Comparison of ENCODE assay signal across 16 mouse cellular contexts in genomic region chr8:84716790-84717189, GRCm38 (mm10). TPM values are rescaled to one million over a fixed set of nuclear protein-coding genes. Genes with fewer than 3 reads are reported as not detected.
DNase-seq lines count a peak whose midpoint lies in the region; ATAC-seq and TF ChIP-seq lines count a peak whose summit lies in the region.
"Had no signal": no experiment of that assay in that cellular context is flagged by ENCODE, and none has a peak within 500 bp of the region (broad histone marks: within the 10 kb centered on the region; RNA-seq: fewer than 3 reads in every experiment).

No protein-coding gene starts in this region.

- no peak for DNase-seq in forebrain, embryonic 11.5 days (ENCODE audit: low spot score)
- no peak for DNase-seq in left cerebral cortex, adult 2 months (ENCODE audit: extremely low spot score in 1 of 2, low spot score in 2 of 2)
- no peak for DNase-seq in left cerebral cortex, postnatal 25 days (ENCODE audit: low spot score in 2 of 2)
- DNase-seq in forebrain, embryonic 14.5 days (ENCODE audit: low spot score) = no peak
- no peak for DNase-seq in ovary, postnatal 14 days (ENCODE audit: low spot score)
- DNase-seq in layer of hippocampus, adult 18-20 months (ENCODE audit: low spot score in 2 of 2) = no peak
- DNase-seq: cerebellum, adult 9-11 months; kidney, adult 2 months; kidney, postnatal 14 days; layer of hippocampus, postnatal 36 days; left cerebral cortex, postnatal 4 days; lung, embryonic 14.5 days had no signal

- TF ChIP-seq CTCF in left cerebral cortex, adult 2 months (IDR thresholded peaks at IDR 0.05) = no peak

- no peak overlapping the region for H3K4me2 ChIP-seq in forebrain, embryonic 12.5 days
- no peak overlapping the region for H3K4me2 ChIP-seq in forebrain, embryonic 11.5 days (ENCODE audit: low read depth, low read length, severe bottlenecking)
- H3K4me2 ChIP-seq in forebrain, embryonic 14.5 days (ENCODE audit: low read length) = no peak overlapping the region
- H3K4me2 ChIP-seq in limb, embryonic 12.5 days = no peak overlapping the region
- H3K4me2 ChIP-seq: lung, embryonic 14.5 days had no signal

- peaks cover 45% of the 10 kb centered on the region for H3K4me1 ChIP-seq in forebrain, embryonic 12.5 days
- peaks cover 33% of the 10 kb centered on the region for H3K4me1 ChIP-seq in forebrain, embryonic 11.5 days (replicated peaks; ENCODE audit: control insufficient read depth, insufficient read depth, low read length)
- peaks cover 42% of the 10 kb centered on the region for H3K4me1 ChIP-seq in forebrain, embryonic 14.5 days (ENCODE audit: control insufficient read depth, insufficient read depth, low read length)
- H3K4me1 ChIP-seq in limb, embryonic 12.5 days (replicated peaks) = peaks cover 84% of the 10 kb centered on the region

- no peak for ATAC-seq in forebrain, embryonic 12.5 days (ENCODE audit: low FRiP score)
- ATAC-seq in forebrain, embryonic 11.5 days (replicated peaks; ENCODE audit: low FRiP score) = no peak
- no peak for ATAC-seq in forebrain, embryonic 14.5 days
- no peak for ATAC-seq in limb, embryonic 12.5 days (ENCODE audit: insufficient number of reproducible peaks, insufficient read depth, low FRiP score, low TSS enrichment, low read depth)

- H3K36me3 ChIP-seq in forebrain, embryonic 12.5 days (replicated peaks) = peaks cover 42% of the 10 kb centered on the region
- H3K36me3 ChIP-seq in forebrain, embryonic 11.5 days (ENCODE audit: control insufficient read depth, insufficient read depth, low read length) = no peaks in the 10 kb centered on the region; the same call in 1 of the 2 replicates
- H3K36me3 ChIP-seq in forebrain, embryonic 14.5 days (ENCODE audit: control insufficient read depth, insufficient read depth, low read length) = peaks cover 67% of the 10 kb centered on the region
- H3K36me3 ChIP-seq in limb, embryonic 12.5 days = peaks cover 62% of the 10 kb centered on the region

- no peak overlapping the region for H3K4me3 ChIP-seq in forebrain, embryonic 12.5 days (replicated peaks)
- H3K4me3 ChIP-seq in forebrain, embryonic 11.5 days (ENCODE audit: low read depth, low read length) = no peak overlapping the region
- no peak overlapping the region for H3K4me3 ChIP-seq in left cerebral cortex, adult 2 months
- no peak overlapping the region for H3K4me3 ChIP-seq in forebrain, embryonic 14.5 days (ENCODE audit: low read depth, low read length)
- H3K4me3 ChIP-seq in limb, embryonic 12.5 days (replicated peaks) = no peak overlapping the region
- H3K4me3 ChIP-seq: heart, embryonic 15.5 days had no signal

- H3K27me3 ChIP-seq in forebrain, embryonic 12.5 days = peaks cover 62% of the 10 kb centered on the region
- peaks cover 25% of the 10 kb centered on the region for H3K27me3 ChIP-seq in forebrain, embryonic 11.5 days (ENCODE audit: control insufficient read depth, insufficient read depth, low read length)
- 0 out of 2 replicates have a peak, but pooled peaks cover 4% of the 10 kb centered on the region for H3K27me3 ChIP-seq in forebrain, embryonic 14.5 days (replicated peaks; ENCODE audit: control insufficient read depth, insufficient read depth, low read length)
- H3K27me3 ChIP-seq in limb, embryonic 12.5 days = peaks cover 28% of the 10 kb centered on the region

- intact Hi-C loops in left cerebral cortex, adult 2 months (cut with DNase I) = no loop called here
- intact Hi-C loops in left cerebral cortex, postnatal 25 days (cut with DNase I) = no loop called here

- WGBS in forebrain, embryonic 12.5 days = 89% methylated on average over 11 of the region's 11 CpGs
- 90% methylated on average over 11 of the region's 11 CpGs for WGBS in forebrain, embryonic 11.5 days
- WGBS in forebrain, embryonic 14.5 days = 81% methylated on average over 11 of the region's 11 CpGs
- 69% methylated on average over 11 of the region's 11 CpGs for WGBS in limb, embryonic 12.5 days

- H3K27ac ChIP-seq in forebrain, embryonic 12.5 days = peak overlapping the region; percentile 19; the same call in 1 of the 2 replicates
- H3K27ac ChIP-seq in forebrain, embryonic 11.5 days (ENCODE audit: low read depth, low read length) = no peak overlapping the region
- peak overlapping the region; percentile 41 for H3K27ac ChIP-seq in left cerebral cortex, adult 2 months
- peak overlapping the region; percentile 54; the same call in 1 of the 2 replicates for H3K27ac ChIP-seq in forebrain, embryonic 14.5 days (ENCODE audit: low read depth, low read length)
- H3K27ac ChIP-seq in limb, embryonic 12.5 days = peak overlapping the region; percentile 84
- H3K27ac ChIP-seq: heart, embryonic 15.5 days; macrophage had no signal

- no peak overlapping the region for H3K9ac ChIP-seq in forebrain, embryonic 12.5 days
- no peak overlapping the region for H3K9ac ChIP-seq in forebrain, embryonic 11.5 days (ENCODE audit: low read length)
- H3K9ac ChIP-seq in forebrain, embryonic 14.5 days (ENCODE audit: low read length) = peak overlapping the region; percentile 32; the same call in 1 of the 2 replicates
- no peak overlapping the region for H3K9ac ChIP-seq in limb, embryonic 12.5 days (replicated peaks)
- H3K9ac ChIP-seq: heart, embryonic 15.5 days; lung, embryonic 14.5 days had no signal

- no peaks in the 10 kb centered on the region for H3K9me3 ChIP-seq in forebrain, embryonic 12.5 days
- no peaks in the 10 kb centered on the region for H3K9me3 ChIP-seq in forebrain, embryonic 11.5 days (ENCODE audit: control insufficient read depth, low read length)
- H3K9me3 ChIP-seq in forebrain, embryonic 14.5 days (replicated peaks; ENCODE audit: control insufficient read depth, low read length) = no peaks in the 10 kb centered on the region
- H3K9me3 ChIP-seq in limb, embryonic 12.5 days = no peaks in the 10 kb centered on the region
- H3K9me3 ChIP-seq: heart, embryonic 15.5 days had no signal

RNA-seq across cellular contexts. Expression of gene G430095P16Rik, which starts 6.0 kb away (rescaled TPM):
- polyA plus RNA-seq in forebrain, embryonic 12.5 days (2016; fragmentation: Nextera tagmentation; extraction: Ambion mirVana) = 2.2 and 3.5 TPM in 2 replicates
- 3.0 and 3.1 TPM in 2 replicates for polyA plus RNA-seq in forebrain, embryonic 11.5 days (2014; fragmentation: Nextera tagmentation; extraction: Ambion mirVana)
- total RNA-seq in left cerebral cortex, adult 2 months (2021) = not detected
- total RNA-seq in left cerebral cortex, postnatal 25 days (2021) = under 1 TPM in 1 of 2 experiments, not detected in 1; 0.71 TPM
- 1.5 and 1.7 TPM in 2 replicates for polyA plus RNA-seq in forebrain, embryonic 14.5 days (2014; fragmentation: Nextera tagmentation; extraction: Ambion mirVana)
- 9.7 and 11.8 TPM in 2 replicates for polyA plus RNA-seq in limb, embryonic 12.5 days (2016; fragmentation: Nextera tagmentation; extraction: Ambion mirVana)
- not detected for total RNA-seq in layer of hippocampus, adult 18-20 months (2021)
- total RNA-seq: layer of hippocampus, postnatal 36 days; left cerebral cortex, postnatal 4 days had no signal
- polyA plus RNA-seq: macrophage had no signal

RNA-seq across cellular contexts. Expression of gene Lyl1, which starts 15.5 kb away (rescaled TPM):
- 3.1 and 3.9 TPM in 2 replicates for polyA plus RNA-seq in forebrain, embryonic 12.5 days (2016; fragmentation: Nextera tagmentation; extraction: Ambion mirVana)
- polyA plus RNA-seq in forebrain, embryonic 11.5 days (2014; fragmentation: Nextera tagmentation; extraction: Ambion mirVana) = 5.0 and 5.7 TPM in 2 replicates
- 1 to 10 TPM; 1.6 to 2.6 TPM for total RNA-seq in left cerebral cortex, adult 2 months (2021)
- total RNA-seq in left cerebral cortex, postnatal 25 days (2021) = 1 to 10 TPM; 2.8 to 3.5 TPM
- 2.9 and 3.8 TPM in 2 replicates for polyA plus RNA-seq in forebrain, embryonic 14.5 days (2014; fragmentation: Nextera tagmentation; extraction: Ambion mirVana)
- 3.7 and 4.7 TPM in 2 replicates for polyA plus RNA-seq in limb, embryonic 12.5 days (2016; fragmentation: Nextera tagmentation; extraction: Ambion mirVana)
- total RNA-seq in layer of hippocampus, adult 18-20 months (2021) = 1 to 10 TPM; 2.0 to 2.2 TPM

RNA-seq across cellular contexts. Expression of gene Nacc1, which starts 29.1 kb away (rescaled TPM):
- 22.8 and 26.6 TPM in 2 replicates for polyA plus RNA-seq in forebrain, embryonic 12.5 days (2016; fragmentation: Nextera tagmentation; extraction: Ambion mirVana)
- 34.6 and 37.7 TPM in 2 replicates for polyA plus RNA-seq in forebrain, embryonic 11.5 days (2014; fragmentation: Nextera tagmentation; extraction: Ambion mirVana)
- total RNA-seq in left cerebral cortex, adult 2 months (2021) = 10 to 100 TPM; 95.5 to 96.8 TPM
- total RNA-seq in left cerebral cortex, postnatal 25 days (2021) = 10 to 100 TPM; 97.8 to 97.9 TPM
- 17.0 and 17.6 TPM in 2 replicates for polyA plus RNA-seq in forebrain, embryonic 14.5 days (2014; fragmentation: Nextera tagmentation; extraction: Ambion mirVana)
- polyA plus RNA-seq in limb, embryonic 12.5 days (2016; fragmentation: Nextera tagmentation; extraction: Ambion mirVana) = 16.9 and 21.4 TPM in 2 replicates
- total RNA-seq in layer of hippocampus, adult 18-20 months (2021) = 10 to 100 TPM; 94.8 to 95.5 TPM

RNA-seq across cellular contexts. Expression of gene Trmt1, which starts 30.7 kb away (rescaled TPM):
- 55.4 and 59.6 TPM in 2 replicates for polyA plus RNA-seq in forebrain, embryonic 12.5 days (2016; fragmentation: Nextera tagmentation; extraction: Ambion mirVana)
- 52.7 and 72.3 TPM in 2 replicates for polyA plus RNA-seq in forebrain, embryonic 11.5 days (2014; fragmentation: Nextera tagmentation; extraction: Ambion mirVana)
- total RNA-seq in left cerebral cortex, adult 2 months (2021) = 100 to 1,000 TPM; 108 to 115 TPM
- 10 to 100 TPM; 85.2 to 90.1 TPM for total RNA-seq in left cerebral cortex, postnatal 25 days (2021)
- polyA plus RNA-seq in forebrain, embryonic 14.5 days (2014; fragmentation: Nextera tagmentation; extraction: Ambion mirVana) = 47.8 and 52.3 TPM in 2 replicates
- polyA plus RNA-seq in limb, embryonic 12.5 days (2016; fragmentation: Nextera tagmentation; extraction: Ambion mirVana) = 63.4 and 66.9 TPM in 2 replicates
- total RNA-seq in layer of hippocampus, adult 18-20 months (2021) = 100 to 1,000 TPM in 1 of 2 experiments, 10 to 100 TPM in 1; 96.9 to 108 TPM

RNA-seq across cellular contexts. Expression of gene Ier2, which starts 54.1 kb away (rescaled TPM):
- 53.7 and 62.2 TPM in 2 replicates for polyA plus RNA-seq in forebrain, embryonic 12.5 days (2016; fragmentation: Nextera tagmentation; extraction: Ambion mirVana)
- polyA plus RNA-seq in forebrain, embryonic 11.5 days (2014; fragmentation: Nextera tagmentation; extraction: Ambion mirVana) = 67.3 and 68.7 TPM in 2 replicates
- 10 to 100 TPM; 17.5 to 17.9 TPM for total RNA-seq in left cerebral cortex, adult 2 months (2021)
- 10 to 100 TPM; 10.5 to 18.3 TPM for total RNA-seq in left cerebral cortex, postnatal 25 days (2021)
- 26.5 and 29.3 TPM in 2 replicates for polyA plus RNA-seq in forebrain, embryonic 14.5 days (2014; fragmentation: Nextera tagmentation; extraction: Ambion mirVana)
- 134 and 144 TPM in 2 replicates for polyA plus RNA-seq in limb, embryonic 12.5 days (2016; fragmentation: Nextera tagmentation; extraction: Ambion mirVana)
- total RNA-seq in layer of hippocampus, adult 18-20 months (2021) = 10 to 100 TPM in 1 of 2 experiments, 1 to 10 TPM in 1; 6.2 to 10.0 TPM
